Mouse (Mus musculus): ENCODE data around the gene Rab24. TPM values are rescaled to one million over a fixed set of nuclear protein-coding genes. Genes with fewer than 3 reads are reported as not detected.

The Rab24 gene
- total RNA-seq, 2 experiments from 2014 or later, result 73.7 to 74.0 TPM

DNA sequence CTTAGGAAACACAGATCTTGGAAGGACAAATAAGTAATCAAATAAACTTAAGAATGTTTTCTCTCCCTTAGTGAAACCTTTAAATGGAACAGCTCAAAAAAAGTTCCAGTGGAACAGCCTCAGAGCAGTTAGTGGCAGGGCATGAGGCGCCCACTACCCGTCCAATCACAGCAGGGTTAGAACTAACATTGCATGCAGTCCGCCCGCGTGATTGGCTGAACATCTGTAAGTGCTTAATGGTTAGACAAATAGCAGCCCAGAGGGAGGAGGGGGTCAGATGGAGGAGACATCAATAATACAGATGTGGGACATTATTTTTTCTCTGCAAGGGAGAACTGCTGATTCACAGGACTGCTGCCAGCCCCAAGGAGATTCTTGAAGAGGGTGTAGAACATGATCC is 44.5 kb downstream of the Rab24 start:
- intact Hi-C loops (cut with DNase I), result loop anchor here (5.0 kb wide), 1 partner anchor 35 kb away; no protein-coding TSS in a partner anchor
- no peak for DNase-seq (ENCODE audit: low spot score in 2 of 2)

Other genes starting within 250 kb of the Rab24 start
- 10 to 100 TPM; 14.3 TPM for gene Uimc1, start 221.6 kb downstream of the Rab24 start, total RNA-seq (2021)
- gene Zfp346, start 216.6 kb downstream of the Rab24 start, total RNA-seq (2021), result 10 to 100 TPM; 40.7 to 42.8 TPM
- not detected for gene Gm17617, start 188.4 kb downstream of the Rab24 start, total RNA-seq (2021)
- under 1 TPM; 0.11 to 0.25 TPM for gene Fgfr4, start 169.3 kb downstream of the Rab24 start, total RNA-seq (2021)
- 100 to 1,000 TPM; 135 to 140 TPM for gene Nsd1, start 112.2 kb downstream of the Rab24 start, total RNA-seq (2021)
- 100 to 1,000 TPM; 161 to 168 TPM for gene Prelid1, start 1.4 kb downstream of the Rab24 start, total RNA-seq (2021)
- 1 to 10 TPM; 1.2 to 1.6 TPM for gene Mxd3, start 7.9 kb upstream of the Rab24 start, total RNA-seq (2021)
- gene Lman2, start 40.8 kb upstream of the Rab24 start, total RNA-seq (2021), result 10 to 100 TPM; 47.5 to 51.0 TPM
- gene Rgs14, start 47.8 kb upstream of the Rab24 start, total RNA-seq (2021), result 10 to 100 TPM; 33.3 to 35.4 TPM
- under 1 TPM in 1 of 2 experiments, not detected in 1; 0.72 TPM for gene Slc34a1, start 76.2 kb upstream of the Rab24 start, total RNA-seq (2021)
- under 1 TPM in 1 of 2 experiments, not detected in 1; 0.70 TPM for gene Pfn3, start 93.3 kb upstream of the Rab24 start, total RNA-seq (2021)
- gene F12, start 104.8 kb upstream of the Rab24 start, total RNA-seq (2021), result under 1 TPM in 1 of 2 experiments, not detected in 1; 0.30 TPM
- 10 to 100 TPM; 67.5 to 67.8 TPM for gene Grk6, start 123.1 kb upstream of the Rab24 start, total RNA-seq (2021)
- 100 to 1,000 TPM in 1 of 2 experiments, 10 to 100 TPM in 1; 98.9 to 104 TPM for gene Prr7, start 142.3 kb upstream of the Rab24 start, total RNA-seq (2021)
- gene Dbn1, start 166.2 kb upstream of the Rab24 start, total RNA-seq (2021), result 100 to 1,000 TPM; 326 to 327 TPM
- gene Pdlim7, start 191.7 kb upstream of the Rab24 start, total RNA-seq (2021), result 10 to 100 TPM; 66.0 to 79.4 TPM
- 1 to 10 TPM; 6.2 to 7.9 TPM for gene Dok3, start 207.3 kb upstream of the Rab24 start, total RNA-seq (2021)
- gene Ddx41, start 214.7 kb upstream of the Rab24 start, total RNA-seq (2021), result 10 to 100 TPM; 47.5 to 50.9 TPM
- 10 to 100 TPM; 62.8 to 71.1 TPM for gene Fam193b, start 249.2 kb upstream of the Rab24 start, total RNA-seq (2021)

All from left cerebral cortex, postnatal 14 days (tissue).